ENCODE assay signal across 8 mouse cellular contexts in genomic region chr17:25792615-25793014, GRCm38 (mm10). TPM values are rescaled to one million over a fixed set of nuclear protein-coding genes. Genes with fewer than 3 reads are reported as not detected.
A peak's percentile ranks its signal among the peaks of the same experiment; 100 is the strongest.
DNase-seq lines count a peak whose midpoint lies in the region; ATAC-seq and TF ChIP-seq lines count a peak whose summit lies in the region.

Gene Fam173a (minus strand): TSS chr17:25792901.

- no peaks in the 10 kb centered on the region for H3K27me3 ChIP-seq in cerebellum, adult 2 months (ENCODE audit: control insufficient read depth, insufficient read depth, low read length)
- H3K27me3 ChIP-seq in intestine, embryonic 16.5 days (replicated peaks; ENCODE audit: control insufficient read depth, insufficient read depth, low read length) = no peaks in the 10 kb centered on the region
- no peaks in the 10 kb centered on the region for H3K27me3 ChIP-seq in limb, embryonic 10.5 days (ENCODE audit: low read depth, poor library complexity, severe bottlenecking)
- no peaks in the 10 kb centered on the region for H3K27me3 ChIP-seq in midbrain, embryonic 10.5 days (ENCODE audit: low read depth, poor library complexity, severe bottlenecking)

- H3K9me3 ChIP-seq in intestine, embryonic 16.5 days (ENCODE audit: control insufficient read depth, low read length) = no peaks in the 10 kb centered on the region
- H3K9me3 ChIP-seq in limb, embryonic 10.5 days (replicated peaks) = no peaks in the 10 kb centered on the region
- H3K9me3 ChIP-seq in midbrain, embryonic 10.5 days (replicated peaks) = no peaks in the 10 kb centered on the region

- peak; percentile 44 for ATAC-seq in granulocyte monocyte progenitor cell, adult 5-6 weeks (replicated peaks; ENCODE audit: poor library complexity, severe bottlenecking)
- ATAC-seq in intestine, embryonic 16.5 days = peak; percentile 67

- TF ChIP-seq POLR2A in cerebellum, adult 2 months (IDR thresholded peaks at IDR 0.05; ENCODE audit: borderline replicate concordance, insufficient read depth, low read length) = no peak

- TF ChIP-seq CTCF in cerebellum, adult 2 months (IDR thresholded peaks at IDR 0.05; ENCODE audit: borderline replicate concordance, insufficient read depth, low read depth, low read length) = no peak

- H3K27ac ChIP-seq in cerebellum, adult 2 months (ENCODE audit: insufficient read depth, low read length) = peak within 1 kb of the TSS; percentile 95
- peak within 1 kb of the TSS; percentile 99 for H3K27ac ChIP-seq in intestine, embryonic 16.5 days (ENCODE audit: low read length)
- peak within 1 kb of the TSS; percentile 91 for H3K27ac ChIP-seq in limb, embryonic 10.5 days
- H3K27ac ChIP-seq in midbrain, embryonic 10.5 days (replicated peaks) = peak within 1 kb of the TSS; percentile 96

- peaks cover 10% of the 10 kb centered on the region; the same call in 1 of the 2 replicates for H3K36me3 ChIP-seq in intestine, embryonic 16.5 days (ENCODE audit: control insufficient read depth, insufficient read depth, low read length)
- H3K36me3 ChIP-seq in limb, embryonic 10.5 days = peaks cover 52% of the 10 kb centered on the region
- peaks cover 50% of the 10 kb centered on the region for H3K36me3 ChIP-seq in midbrain, embryonic 10.5 days

- peak within 1 kb of the TSS; percentile 89 for H3K9ac ChIP-seq in intestine, embryonic 16.5 days (ENCODE audit: low read depth, low read length)

- WGBS in cerebellum, adult 2 months = 0% methylated on average over 14 of the region's 14 CpGs
- WGBS in intestine, embryonic 16.5 days = under 1% methylated on average over 14 of the region's 14 CpGs
- 2% methylated on average over 14 of the region's 14 CpGs for whole genome bisulfite sequencing in limb, embryonic 10.5 days
- WGBS in midbrain, embryonic 10.5 days = 1% methylated on average over 14 of the region's 14 CpGs

- peaks cover 8% of the 10 kb centered on the region for H3K4me1 ChIP-seq in cerebellum, adult 2 months (ENCODE audit: control insufficient read depth, insufficient read depth, low read length)
- peaks cover 37% of the 10 kb centered on the region for H3K4me1 ChIP-seq in intestine, embryonic 16.5 days (ENCODE audit: control insufficient read depth, insufficient read depth, low read length)
- peaks cover 68% of the 10 kb centered on the region for H3K4me1 ChIP-seq in limb, embryonic 10.5 days
- peaks cover 69% of the 10 kb centered on the region for H3K4me1 ChIP-seq in midbrain, embryonic 10.5 days

- peak within 1 kb of the TSS; percentile 90 for H3K4me2 ChIP-seq in intestine, embryonic 16.5 days (ENCODE audit: low read depth, low read length)

- peak within 1 kb of the TSS; percentile 91 for H3K4me3 ChIP-seq in cerebellum, adult 2 months (replicated peaks; ENCODE audit: insufficient read depth, low read depth, low read length)
- peak within 1 kb of the TSS; percentile 85 for H3K4me3 ChIP-seq in intestine, embryonic 16.5 days (ENCODE audit: low read length)
- peak within 1 kb of the TSS; percentile 74 for H3K4me3 ChIP-seq in limb, embryonic 10.5 days
- peak within 1 kb of the TSS; percentile 85 for H3K4me3 ChIP-seq in midbrain, embryonic 10.5 days

- DNase-seq in cerebellum, adult 2 months = peak in 1 of 2 experiments; percentile 64
- DNase-seq in cerebellum, adult 11 months = no peak
- peak; percentile 42 for DNase-seq in embryo, embryonic 11.5 days (ENCODE audit: low read depth, low spot score)
- peak; percentile 75 for DNase-seq in limb, embryonic 10.5 days (ENCODE audit: low spot score)
- peak; percentile 70 for DNase-seq in midbrain, embryonic 10.5 days (ENCODE audit: low spot score)
- peak; percentile 77 for DNase-seq in right cerebral cortex, postnatal 4 days

RNA-seq across cellular contexts. Expression of gene Fam173a, which starts in this region (rescaled TPM):
- 167 and 178 TPM in 2 replicates for polyA plus RNA-seq in cerebellum, adult 2 months (2012; rRNA removed)
- 85.3 and 92.7 TPM in 2 replicates for total RNA-seq in granulocyte monocyte progenitor cell, adult 5-6 weeks (2014; fragmentation: Nextera tagmentation)
- 31.9 and 43.1 TPM in 2 replicates for total RNA-seq in granulocyte monocyte progenitor cell, adult 5-6 weeks (2017)
- polyA plus RNA-seq in intestine, embryonic 16.5 days (2015; fragmentation: Nextera tagmentation; extraction: Ambion mirVana) = 111 and 112 TPM in 2 replicates
- 55.6 and 63.3 TPM in 2 replicates for polyA plus RNA-seq in limb, embryonic 10.5 days (2016; fragmentation: Nextera tagmentation; extraction: Ambion mirVana)
- polyA plus RNA-seq in midbrain, embryonic 10.5 days (2016; fragmentation: Nextera tagmentation; extraction: Ambion mirVana) = 71.8 and 88.0 TPM in 2 replicates
